Mouse (Mus musculus) CH12.LX (cell line): ENCODE measurements around the gene Gdpd5.

Source experiments
- CTCF ChIP-seq, 2 experiments: IDR thresholded peaks in 1 of 2; conservative IDR thresholded peaks in 1 of 2; 2 replicates each; pipeline ENCODE4 v1.5.1; 2011 to 2012; ENCODE audit warnings: low read depth in 2 of 2, low read length in 2 of 2, improper control_type of control experiment in 1 of 2, inconsistent platforms in 1 of 2, mild to moderate bottlenecking in 1 of 2, moderate library complexity in 1 of 2
- JUND ChIP-seq: conservative IDR thresholded peaks from 2 replicates; pipeline ENCODE4 v1.6.1; 2011; ENCODE audit warnings: low read depth, low read length, improper control_type of control experiment
- KAT2A ChIP-seq: IDR thresholded peaks from 2 replicates; pipeline ENCODE4 v1.6.1; 2012; ENCODE audit warnings: low read length, improper control_type of control experiment, inconsistent platforms; ENCODE audit not compliant: insufficient replicate concordance
- MAZ ChIP-seq: IDR thresholded peaks from 2 replicates; pipeline ENCODE4 v1.6.1; 2012; ENCODE audit warnings: low read depth, mild to moderate bottlenecking, inconsistent platforms, low read length, improper control_type of control experiment, moderate library complexity
- NRF1 ChIP-seq: IDR thresholded peaks from 2 replicates; pipeline ENCODE4 v1.6.1; 2014; ENCODE audit warnings: low read depth, mild to moderate bottlenecking, inconsistent platforms, low read length, improper control_type of control experiment, moderate library complexity
- POLR2A ChIP-seq: IDR thresholded peaks from 2 replicates; pipeline ENCODE4 v1.6.1; 2011; ENCODE audit warnings: low read depth, mild to moderate bottlenecking, improper control_type of control experiment, low read length
- POLR2AphosphoS2 ChIP-seq: IDR thresholded peaks from 2 replicates; pipeline ENCODE4 v1.6.1; 2011; ENCODE audit warnings: low read depth, low read length, improper control_type of control experiment
- RCOR1 ChIP-seq: conservative IDR thresholded peaks from 2 replicates; pipeline ENCODE4 v1.6.1; 2012; ENCODE audit warnings: low read depth, mild to moderate bottlenecking, inconsistent platforms, low read length, improper control_type of control experiment
- TBP ChIP-seq: conservative IDR thresholded peaks from 2 replicates; pipeline ENCODE4 v1.6.1; 2011; ENCODE audit warnings: low read depth, low read length, improper control_type of control experiment
- TCF12 ChIP-seq: IDR thresholded peaks from 2 replicates; pipeline ENCODE4 v1.6.1; 2014; ENCODE audit warnings: low read depth, mild to moderate bottlenecking, inconsistent platforms, low read length, improper control_type of control experiment
- UBTF ChIP-seq: IDR thresholded peaks from 2 replicates; pipeline ENCODE4 v1.6.1; 2012; ENCODE audit warnings: low read depth, mild to moderate bottlenecking, inconsistent platforms, low read length, improper control_type of control experiment, moderate library complexity
- USF2 ChIP-seq: conservative IDR thresholded peaks from 2 replicates; pipeline ENCODE4 v1.6.1; 2011; ENCODE audit warnings: low read depth, low read length, improper control_type of control experiment
- ZKSCAN1 ChIP-seq: IDR thresholded peaks from 2 replicates; pipeline ENCODE4 v1.6.1; 2012; ENCODE audit warnings: low read depth, inconsistent platforms, low read length, improper control_type of control experiment, borderline replicate concordance
- ZMIZ1 ChIP-seq: IDR thresholded peaks from 2 replicates; pipeline ENCODE4 v1.6.1; 2012; ENCODE audit warnings: low read depth, mild to moderate bottlenecking, inconsistent platforms, low read length, improper control_type of control experiment

DNA sequence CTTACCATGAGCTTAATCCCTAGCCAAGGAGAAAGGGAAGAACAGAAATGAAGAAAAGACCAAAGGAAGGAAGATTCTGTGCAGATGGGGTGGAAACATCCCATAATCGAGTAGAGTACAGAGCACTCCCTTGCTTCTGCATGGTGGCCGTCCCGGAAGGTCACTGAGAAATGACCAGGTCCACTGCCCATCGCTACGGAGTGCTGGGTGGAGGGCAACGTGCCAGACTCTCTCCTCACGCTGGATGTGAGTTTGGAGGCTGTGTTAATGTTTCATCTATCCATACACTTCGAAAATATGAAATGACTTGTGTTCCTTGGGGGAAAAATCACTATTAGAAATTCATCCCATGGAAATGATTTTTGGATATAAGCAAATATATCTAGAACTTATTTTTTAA lies 22.8 kb upstream of the Gdpd5 start:
- TF ChIP-seq POLR2AphosphoS2 (no peak), NRF1 (no peak), CTCF (conservative IDR thresholded peaks at IDR 0.05 in 1 of 2, IDR thresholded peaks at IDR 0.05 in 1 of 2; ENCODE audit: low read depth in 2 of 2, low read length in 2 of 2) (no peak), RCOR1 (no peak), TCF12 (no peak), ZMIZ1 (no peak), POLR2A (no peak), ZKSCAN1 (no peak), USF2 (no peak), JUND (no peak), TBP (no peak), MAZ (no peak), UBTF (no peak), KAT2A (no peak)
